Mouse (Mus musculus): ENCODE measurements around the gene Mccc2.

- TF ChIP-seq POLR2A (IDR thresholded peaks at IDR 0.05; ENCODE audit: insufficient read depth, low read depth, low read length) (no peak), CTCF (IDR thresholded peaks at IDR 0.05; ENCODE audit: insufficient read depth, low read depth, low read length) (no peak)
Measured at GRCm38 (mm10) chr13:100026013-100026412, 10.6 kb upstream of the Mccc2 start.
